Mouse (Mus musculus) myocyte (in vitro differentiated cells): ENCODE results near the gene Armh1.

ENCODE experiments used
- CEBPB ChIP-seq: IDR thresholded peaks from 2 replicates; pipeline ENCODE4 v1.6.1; 2011; ENCODE audit warnings: mild to moderate bottlenecking, moderate library complexity; ENCODE audit not compliant: poor library complexity, insufficient read depth, severe bottlenecking
- E2F4 ChIP-seq: IDR thresholded peaks from one replicate; pipeline ENCODE4 v1.6.1; 2011; ENCODE audit warnings: mild to moderate bottlenecking, control low read depth, moderate library complexity; ENCODE audit not compliant: insufficient read depth
- MYOG ChIP-seq, 3 experiments: IDR thresholded peaks; one replicate each; pipeline ENCODE4 v1.6.1; 2011; ENCODE audit warnings: control low read depth in 2 of 3, low read depth in 2 of 3, mild to moderate bottlenecking in 2 of 3; ENCODE audit not compliant: insufficient read length in 2 of 3, control insufficient read depth in 1 of 3, insufficient read depth in 1 of 3
- POLR2A ChIP-seq: IDR thresholded peaks from one replicate; pipeline ENCODE4 v1.6.1; 2011; ENCODE audit warnings: low read depth, mild to moderate bottlenecking, control low read depth, moderate library complexity; ENCODE audit not compliant: insufficient read length
- POLR2AphosphoS2 ChIP-seq: IDR thresholded peaks from one replicate; pipeline ENCODE4 v1.6.1; 2011; ENCODE audit warnings: low read depth, control low read depth; ENCODE audit not compliant: insufficient read length
- TCF3 ChIP-seq: IDR thresholded peaks from one replicate; pipeline ENCODE4 v1.6.1; 2011; ENCODE audit warnings: low read depth, control low read depth; ENCODE audit not compliant: insufficient read length
- USF1 ChIP-seq: IDR thresholded peaks from one replicate; pipeline ENCODE4 v1.6.1; 2011; ENCODE audit warnings: low read depth, mild to moderate bottlenecking, control low read depth, moderate library complexity

DNA sequence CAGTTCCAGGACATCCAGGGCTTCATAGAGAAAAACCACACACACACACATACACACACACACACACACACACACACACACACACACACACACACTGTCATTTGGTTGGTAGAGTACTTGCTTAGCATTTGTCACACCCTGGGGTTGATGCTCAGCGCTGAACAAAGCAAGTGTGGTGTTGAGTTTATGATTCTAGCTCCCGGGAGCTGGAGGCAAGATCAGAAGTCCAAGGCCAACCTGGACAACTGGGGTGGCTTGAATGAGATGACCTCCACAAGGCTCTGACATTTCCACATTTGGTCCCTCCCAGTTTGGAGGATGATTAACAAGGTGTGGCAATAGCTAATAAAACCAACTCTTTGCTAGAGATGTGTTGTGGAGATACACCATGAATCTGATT, 20.7 kb downstream of the Armh1 start:
- TF ChIP-seq TCF3 (no peak), CEBPB (no peak), POLR2A (no peak), POLR2AphosphoS2 (no peak), MYOG (IDR thresholded peaks at IDR 0.05; ENCODE audit: control insufficient read depth in 1 of 3, insufficient read depth in 1 of 3, insufficient read length in 2 of 3, low read depth in 2 of 3) (no peak), USF1 (no peak), E2F4 (no peak)
